16 mouse cellular contexts compared by ENCODE assay signal in genomic region chr13:112227766-112228165, GRCm38 (mm10).
DNase-seq lines count a peak whose midpoint lies in the region; ATAC-seq and TF ChIP-seq lines count a peak whose summit lies in the region.
"Had no signal": no experiment of that assay in that cellular context is flagged by ENCODE, and none has a peak within 500 bp of the region (broad histone marks: within the 10 kb centered on the region; RNA-seq: fewer than 3 reads in every experiment).

No protein-coding gene starts in this region.

- peak overlapping the region; percentile 26 for H3K27ac ChIP-seq in heart, embryonic 15.5 days
- H3K27ac ChIP-seq in heart, adult 2 months = no peak overlapping the region
- no peak overlapping the region for H3K27ac ChIP-seq in lung, postnatal 0 days (ENCODE audit: low read length)
- peak overlapping the region; percentile 74; the same call in 1 of the 2 replicates for H3K27ac ChIP-seq in intestine, embryonic 15.5 days
- H3K27ac ChIP-seq: hindbrain, embryonic 12.5 days; liver, embryonic 15.5 days had no signal

- intact Hi-C loops in heart, adult 2 months (cut with DNase I) = no loop called here

- DNase-seq in heart, adult 2 months = no peak
- DNase-seq in lung, postnatal 0 days (ENCODE audit: low spot score) = peak; percentile 43
- DNase-seq in lung, adult 2 months = no peak
- peak; percentile 41 for DNase-seq in yolk sac, embryonic 10.5 days (ENCODE audit: low spot score)
- DNase-seq in retina, embryonic 14.5 days (ENCODE audit: low spot score) = no peak
- DNase-seq: cerebellum, adult 2 months; kidney, adult 11 months; right cerebral cortex, postnatal 14 days; thymus, adult 18-20 months had no signal

- TF ChIP-seq CTCF in heart, adult 2 months (IDR thresholded peaks at IDR 0.05) = no peak
- no peak for TF ChIP-seq CTCF in lung, postnatal 0 days (IDR thresholded peaks at IDR 0.05)
- no peak for TF ChIP-seq CTCF in lung, adult 2 months (IDR thresholded peaks at IDR 0.05; ENCODE audit: insufficient read depth, low read length)

- TF ChIP-seq EP300 in heart, adult 2 months (IDR thresholded peaks at IDR 0.05; ENCODE audit: insufficient read depth, low read depth, low read length) = no peak
- TF ChIP-seq EP300 in lung, postnatal 0 days (IDR thresholded peaks at IDR 0.05) = no peak

- ATAC-seq in heart, embryonic 15.5 days (replicated peaks; ENCODE audit: insufficient number of reproducible peaks, insufficient read depth, low FRiP score, low read depth) = no peak
- peak; percentile 54 for ATAC-seq in lung, postnatal 0 days
- ATAC-seq in intestine, embryonic 15.5 days = peak; percentile 83
- ATAC-seq: forebrain, embryonic 14.5 days; Patski had no signal

- no peaks in the 10 kb centered on the region for H3K36me3 ChIP-seq in heart, embryonic 15.5 days
- no peaks in the 10 kb centered on the region for H3K36me3 ChIP-seq in heart, adult 2 months (ENCODE audit: control insufficient read depth, insufficient read depth, low read length)
- no peaks in the 10 kb centered on the region for H3K36me3 ChIP-seq in lung, postnatal 0 days (ENCODE audit: insufficient read depth, low read length)
- no peaks in the 10 kb centered on the region for H3K36me3 ChIP-seq in intestine, embryonic 15.5 days
- H3K36me3 ChIP-seq: hindbrain, embryonic 12.5 days; liver, embryonic 15.5 days had no signal

- no peak overlapping the region for H3K4me3 ChIP-seq in heart, embryonic 15.5 days
- H3K4me3 ChIP-seq in heart, adult 2 months = no peak overlapping the region
- H3K4me3 ChIP-seq in lung, postnatal 0 days (ENCODE audit: low read depth, low read length) = no peak overlapping the region
- no peak overlapping the region for H3K4me3 ChIP-seq in lung, adult 2 months (replicated peaks; ENCODE audit: extremely low read depth, low read depth, low read length)
- no peak overlapping the region for H3K4me3 ChIP-seq in intestine, embryonic 15.5 days (replicated peaks)
- H3K4me3 ChIP-seq: erythroblast, embryonic 14.5 days; hindbrain, embryonic 12.5 days; liver, embryonic 15.5 days had no signal

- H3K79me2 ChIP-seq in heart, adult 2 months (replicated peaks; ENCODE audit: control insufficient read depth, insufficient read depth, low read length) = no peaks in the 10 kb centered on the region

- no peaks in the 10 kb centered on the region for H3K4me1 ChIP-seq in heart, embryonic 15.5 days (replicated peaks)
- H3K4me1 ChIP-seq in heart, adult 2 months (ENCODE audit: control insufficient read depth, insufficient read depth, low read length) = no peaks in the 10 kb centered on the region
- H3K4me1 ChIP-seq in lung, postnatal 0 days (ENCODE audit: insufficient read depth, low read depth, low read length) = no peaks in the 10 kb centered on the region
- H3K4me1 ChIP-seq in lung, adult 2 months (ENCODE audit: control insufficient read depth, insufficient read depth, low read length) = no peaks in the 10 kb centered on the region; the same call in 1 of the 2 replicates
- H3K4me1 ChIP-seq in intestine, embryonic 15.5 days (replicated peaks) = no peaks in the 10 kb centered on the region
- H3K4me1 ChIP-seq: hindbrain, embryonic 12.5 days; liver, embryonic 15.5 days had no signal

- no peak for TF ChIP-seq POLR2A in heart, adult 2 months (IDR thresholded peaks at IDR 0.05; ENCODE audit: insufficient read depth, low read depth, low read length)
- TF ChIP-seq POLR2A in lung, adult 2 months (IDR thresholded peaks at IDR 0.05; ENCODE audit: borderline replicate concordance, extremely low read depth, low read depth, low read length) = no peak

- H3K4me2 ChIP-seq in heart, embryonic 15.5 days = no peak overlapping the region
- no peak overlapping the region for H3K4me2 ChIP-seq in lung, postnatal 0 days (replicated peaks; ENCODE audit: low read depth, low read length)
- peak overlapping the region; percentile 11; the same call in 1 of the 2 replicates for H3K4me2 ChIP-seq in intestine, embryonic 15.5 days (replicated peaks)
- H3K4me2 ChIP-seq: hindbrain, embryonic 12.5 days; liver, embryonic 15.5 days had no signal

- no peak overlapping the region for H3K9ac ChIP-seq in heart, embryonic 15.5 days
- H3K9ac ChIP-seq in heart, adult 2 months (ENCODE audit: low read depth, low read length) = no peak overlapping the region
- no peak overlapping the region for H3K9ac ChIP-seq in lung, postnatal 0 days (replicated peaks; ENCODE audit: low read depth)
- H3K9ac ChIP-seq in intestine, embryonic 15.5 days = no peak overlapping the region
- H3K9ac ChIP-seq: hindbrain, embryonic 12.5 days; liver, embryonic 15.5 days had no signal

- no peaks in the 10 kb centered on the region for H3K9me3 ChIP-seq in heart, embryonic 15.5 days (replicated peaks)
- no peaks in the 10 kb centered on the region for H3K9me3 ChIP-seq in lung, postnatal 0 days (ENCODE audit: low read length)
- H3K9me3 ChIP-seq in intestine, embryonic 15.5 days = no peaks in the 10 kb centered on the region
- H3K9me3 ChIP-seq: hindbrain, embryonic 12.5 days; liver, embryonic 15.5 days had no signal

- no peaks in the 10 kb centered on the region for H3K27me3 ChIP-seq in heart, embryonic 15.5 days
- no peaks in the 10 kb centered on the region; the same call in 1 of the 2 replicates for H3K27me3 ChIP-seq in heart, adult 2 months (ENCODE audit: control insufficient read depth, insufficient read depth, low read length)
- H3K27me3 ChIP-seq in lung, postnatal 0 days (replicated peaks; ENCODE audit: insufficient read depth, low read length) = no peaks in the 10 kb centered on the region
- H3K27me3 ChIP-seq in intestine, embryonic 15.5 days (replicated peaks) = no peaks in the 10 kb centered on the region
- H3K27me3 ChIP-seq: hindbrain, embryonic 12.5 days; liver, embryonic 15.5 days; Patski had no signal

- 26% methylated on average over 13 of the region's 13 CpGs for WGBS in heart, embryonic 15.5 days
- 35% methylated on average over 13 of the region's 13 CpGs for WGBS in heart, adult 2 months
- WGBS in lung, postnatal 0 days = 28% methylated on average over 13 of the region's 13 CpGs
- 36% methylated on average over 13 of the region's 13 CpGs for WGBS in lung, adult 2 months
- 35% methylated on average over 13 of the region's 13 CpGs for WGBS in intestine, embryonic 15.5 days

Comparison
In these comparisons a context has a peak if more than half of its experiments do, and no peak if none do; other contexts are left out.
1. H3K27ac ChIP-seq: peak in heart, embryonic 15.5 days (single experiment) and intestine, embryonic 15.5 days (single experiment); none in heart, adult 2 months (single experiment) and lung, postnatal 0 days (single experiment).
2. DNase-seq: peak in lung, postnatal 0 days (single experiment) and yolk sac, embryonic 10.5 days (single experiment); none in heart, adult 2 months (0 of 2), lung, adult 2 months (single experiment) and retina, embryonic 14.5 days (single experiment).